Mouse (Mus musculus): ENCODE data around the gene Thsd4. TPM values are rescaled to one million over a fixed set of nuclear protein-coding genes. Genes with fewer than 3 reads are reported as not detected.

Thsd4 gene
- polyA plus RNA-seq, 1 experiment from 2014 or later, result 19.9 TPM

- Histone ChIP-seq H3K36me3 (ENCODE audit: insufficient read depth, low read length) (no peaks in the 10 kb centered on the region), H3K4me2 (ENCODE audit: low read length) (no peak overlapping the region), H3K9ac (ENCODE audit: low read depth, low read length) (no peak overlapping the region), H3K4me3 (replicated peaks; ENCODE audit: low read depth, low read length) (no peak overlapping the region), H3K27me3 (ENCODE audit: insufficient read depth, low read length) (no peaks in the 10 kb centered on the region), H3K9me3 (replicated peaks; ENCODE audit: low read length) (no peaks in the 10 kb centered on the region), H3K4me1 (replicated peaks; ENCODE audit: insufficient read depth, low read length) (no peaks in the 10 kb centered on the region), H3K27ac (no peak overlapping the region)
- 89% methylated on average over 6 of the region's 6 CpGs for WGBS
- no peak for DNase-seq (ENCODE audit: low spot score)
- TF ChIP-seq CTCF (IDR thresholded peaks at IDR 0.05; ENCODE audit: low read depth), result no peak
- ATAC-seq (replicated peaks; ENCODE audit: low FRiP score, low read depth), result no peak
Measured at GRCm38 (mm10) chr9:60106683-60107082, 415.2 kb downstream of the Thsd4 start.

- no peak for TF ChIP-seq CTCF (IDR thresholded peaks at IDR 0.05; ENCODE audit: low read depth)
- H3K4me3 ChIP-seq (replicated peaks; ENCODE audit: low read depth, low read length), result no peak overlapping the region
- DNase-seq (ENCODE audit: low spot score), result no peak
- H3K9me3 ChIP-seq (replicated peaks; ENCODE audit: low read length), result no peaks in the 10 kb centered on the region
- H3K4me2 ChIP-seq (ENCODE audit: low read length), result no peak overlapping the region
- no peak overlapping the region for H3K9ac ChIP-seq (ENCODE audit: low read depth, low read length)
- H3K4me1 ChIP-seq (replicated peaks; ENCODE audit: insufficient read depth, low read length), result no peaks in the 10 kb centered on the region
- H3K27me3 ChIP-seq (ENCODE audit: insufficient read depth, low read length), result no peaks in the 10 kb centered on the region
- no peak overlapping the region for H3K27ac ChIP-seq
- WGBS, result 35% methylated on average over 1 of the region's 1 CpGs
- no peak for ATAC-seq (replicated peaks; ENCODE audit: low FRiP score, low read depth)
- H3K36me3 ChIP-seq (ENCODE audit: insufficient read depth, low read length), result no peaks in the 10 kb centered on the region
Measured at GRCm38 (mm10) chr9:60106106-60106505, 415.7 kb downstream of the Thsd4 start.

DNA sequence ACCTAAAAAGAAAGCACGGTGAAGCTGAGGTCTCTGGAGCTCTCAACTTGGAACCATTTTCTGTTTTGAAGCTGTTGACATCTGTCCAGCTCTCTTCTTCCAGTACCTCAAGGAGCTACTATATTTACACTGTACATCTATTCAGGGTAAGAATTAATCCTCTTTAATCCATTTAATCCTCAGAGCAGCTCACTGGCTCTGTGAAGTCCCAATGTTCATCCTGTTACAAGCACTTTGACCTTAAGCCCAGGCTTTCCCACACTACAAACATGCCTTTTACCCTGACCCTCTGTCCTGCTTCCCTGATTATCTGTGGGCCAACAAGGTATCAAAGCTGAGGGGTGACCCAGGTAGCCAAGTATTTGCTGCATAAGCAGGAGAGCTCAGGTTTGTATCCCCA lies 427.6 kb downstream of the Thsd4 start:
- DNase-seq (ENCODE audit: low spot score), result no peak
- TF ChIP-seq CTCF (IDR thresholded peaks at IDR 0.05; ENCODE audit: low read depth), result no peak
- 60% methylated on average over 1 of the region's 1 CpGs for WGBS

GRCm38 (mm10) chr9:60092428-60092827 lies 429.4 kb downstream of the Thsd4 start:
- H3K27ac ChIP-seq, result no peak overlapping the region
- no peaks in the 10 kb centered on the region for H3K27me3 ChIP-seq (ENCODE audit: insufficient read depth, low read length)
- no peaks in the 10 kb centered on the region; the same call in 1 of the 2 replicates for H3K4me1 ChIP-seq (replicated peaks; ENCODE audit: insufficient read depth, low read length)
- no peak overlapping the region for H3K9ac ChIP-seq (ENCODE audit: low read depth, low read length)
- no peak overlapping the region for H3K4me3 ChIP-seq (replicated peaks; ENCODE audit: low read depth, low read length)
- H3K9me3 ChIP-seq (replicated peaks; ENCODE audit: low read length), result no peaks in the 10 kb centered on the region
- no peak for TF ChIP-seq CTCF (IDR thresholded peaks at IDR 0.05; ENCODE audit: low read depth)
- H3K36me3 ChIP-seq (ENCODE audit: insufficient read depth, low read length), result no peaks in the 10 kb centered on the region
- 49% methylated on average over 5 of the region's 5 CpGs for WGBS
- H3K4me2 ChIP-seq (ENCODE audit: low read length), result no peak overlapping the region
- ATAC-seq (replicated peaks; ENCODE audit: low FRiP score, low read depth), result no peak
- no peak for DNase-seq (ENCODE audit: low spot score)

More for the DNA sequence above, 427.6 kb downstream of the Thsd4 start:
- Histone ChIP-seq H3K4me2 (ENCODE audit: low read length) (no peak overlapping the region), H3K4me1 (replicated peaks; ENCODE audit: insufficient read depth, low read length) (no peaks in the 10 kb centered on the region; the same call in 1 of the 2 replicates), H3K9ac (ENCODE audit: low read depth, low read length) (no peak overlapping the region), H3K9me3 (replicated peaks; ENCODE audit: low read length) (no peaks in the 10 kb centered on the region), H3K4me3 (replicated peaks; ENCODE audit: low read depth, low read length) (no peak overlapping the region), H3K27ac (no peak overlapping the region), H3K36me3 (ENCODE audit: insufficient read depth, low read length) (no peaks in the 10 kb centered on the region), H3K27me3 (ENCODE audit: insufficient read depth, low read length) (no peaks in the 10 kb centered on the region)
- ATAC-seq (replicated peaks; ENCODE audit: low FRiP score, low read depth), result no peak

DNA sequence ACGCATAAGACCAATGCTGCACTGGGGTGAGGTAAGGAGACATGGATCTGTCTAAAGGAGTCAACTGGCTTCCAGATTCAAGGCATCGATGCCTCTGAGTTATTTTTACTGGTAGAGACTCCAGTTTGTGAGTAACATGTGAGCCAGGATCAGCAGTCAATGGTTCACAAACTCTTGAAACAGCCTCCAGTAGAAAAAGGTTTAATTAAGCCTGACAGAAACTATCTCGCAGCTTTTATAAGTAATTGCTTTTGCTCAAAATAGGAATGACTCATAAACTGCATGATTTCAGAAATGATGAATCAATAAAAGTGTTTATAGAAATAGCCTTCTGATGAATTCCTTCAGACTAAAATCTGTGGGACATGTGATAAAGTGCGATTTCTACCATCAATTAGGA lies 432.4 kb downstream of the Thsd4 start:
- 59% methylated on average over 4 of the region's 4 CpGs for WGBS
- Histone ChIP-seq H3K4me2 (ENCODE audit: low read length) (no peak overlapping the region), H3K27ac (no peak overlapping the region), H3K4me1 (replicated peaks; ENCODE audit: insufficient read depth, low read length) (no peaks in the 10 kb centered on the region; the same call in 1 of the 2 replicates), H3K9ac (ENCODE audit: low read depth, low read length) (no peak overlapping the region), H3K36me3 (ENCODE audit: insufficient read depth, low read length) (no peaks in the 10 kb centered on the region), H3K27me3 (ENCODE audit: insufficient read depth, low read length) (no peaks in the 10 kb centered on the region), H3K4me3 (replicated peaks; ENCODE audit: low read depth, low read length) (no peak overlapping the region), H3K9me3 (replicated peaks; ENCODE audit: low read length) (no peaks in the 10 kb centered on the region)
- ATAC-seq (replicated peaks; ENCODE audit: low FRiP score, low read depth) (no peak), DNase-seq (ENCODE audit: low spot score) (peak; percentile 28)
- TF ChIP-seq CTCF (IDR thresholded peaks at IDR 0.05; ENCODE audit: low read depth), result no peak

DNA sequence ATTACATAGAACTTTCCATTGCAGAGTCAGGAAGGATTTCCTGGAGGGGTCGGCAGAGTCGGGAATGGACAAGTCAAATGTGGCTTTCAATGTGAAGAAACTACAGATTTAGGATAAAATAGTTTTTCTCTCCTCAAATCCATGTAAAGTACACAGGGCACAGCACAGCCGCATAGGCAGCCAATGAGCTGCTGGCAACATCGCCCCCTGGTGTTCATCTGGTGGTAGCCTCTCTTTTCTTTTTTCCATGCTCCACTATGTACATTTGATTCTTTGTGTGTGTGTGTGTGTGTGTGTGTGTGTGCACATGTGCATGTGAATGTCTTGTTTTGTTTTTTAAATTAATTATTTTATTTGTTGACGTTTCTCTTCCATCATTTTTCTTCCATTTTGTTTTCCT lies 433.7 kb downstream of the Thsd4 start:
- H3K4me2 ChIP-seq (ENCODE audit: low read length), result no peak overlapping the region
- ATAC-seq (replicated peaks; ENCODE audit: low FRiP score, low read depth), result no peak

DNA sequence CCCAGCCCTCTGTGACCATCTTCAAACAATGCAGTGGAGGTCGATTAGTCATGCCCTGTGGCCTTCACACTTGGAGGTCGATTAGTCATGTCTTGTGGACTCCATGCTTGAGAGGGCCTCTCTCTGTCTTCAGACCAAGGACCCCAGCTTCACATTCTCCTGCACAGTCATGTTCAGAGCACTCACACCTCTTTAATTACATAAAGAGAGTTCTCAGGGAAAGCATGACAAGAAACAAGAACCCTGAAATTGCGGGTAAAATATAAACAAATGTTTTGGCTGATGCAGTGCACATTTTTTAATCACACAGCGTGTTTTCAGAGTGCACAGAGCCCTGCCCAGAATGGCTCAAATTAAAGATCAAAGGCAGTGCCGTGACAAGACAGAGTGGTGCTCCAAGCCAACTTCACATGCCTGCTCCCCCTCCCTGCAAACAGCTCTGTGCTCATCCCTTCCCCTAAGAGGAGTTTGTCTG lies 439.7 kb downstream of the Thsd4 start:
- DNase-seq (ENCODE audit: low spot score) (peak; percentile 74), ATAC-seq (replicated peaks; ENCODE audit: low FRiP score, low read depth) (peak; percentile 75)
- Histone ChIP-seq H3K4me3 (replicated peaks; ENCODE audit: low read depth, low read length) (no peak overlapping the region), H3K4me1 (replicated peaks; ENCODE audit: insufficient read depth, low read length) (peaks cover 4% of the 10 kb centered on the region), H3K36me3 (ENCODE audit: insufficient read depth, low read length) (no peaks in the 10 kb centered on the region), H3K9ac (ENCODE audit: low read depth, low read length) (no peak overlapping the region), H3K9me3 (replicated peaks; ENCODE audit: low read length) (no peaks in the 10 kb centered on the region), H3K27me3 (ENCODE audit: insufficient read depth, low read length) (no peaks in the 10 kb centered on the region), H3K4me2 (ENCODE audit: low read length) (no peak overlapping the region), H3K27ac (0 out of 2 replicates have a peak overlapping the region, but pooled peaks have one; percentile 5)
- WGBS, result 10% methylated on average over 5 of the region's 5 CpGs
- no peak for TF ChIP-seq CTCF (IDR thresholded peaks at IDR 0.05; ENCODE audit: low read depth)

More for the DNA sequence above, 433.7 kb downstream of the Thsd4 start:
- TF ChIP-seq CTCF (IDR thresholded peaks at IDR 0.05; ENCODE audit: low read depth), result peak; percentile 71
- H3K27me3 ChIP-seq (ENCODE audit: insufficient read depth, low read length), result no peaks in the 10 kb centered on the region
- no peaks in the 10 kb centered on the region for H3K9me3 ChIP-seq (replicated peaks; ENCODE audit: low read length)
- no peak overlapping the region for H3K9ac ChIP-seq (ENCODE audit: low read depth, low read length)
- H3K27ac ChIP-seq, result no peak overlapping the region
- no peak for DNase-seq (ENCODE audit: low spot score)
- no peaks in the 10 kb centered on the region for H3K36me3 ChIP-seq (ENCODE audit: insufficient read depth, low read length)
- H3K4me3 ChIP-seq (replicated peaks; ENCODE audit: low read depth, low read length), result no peak overlapping the region
- WGBS, result 61% methylated on average over 5 of the region's 5 CpGs
- H3K4me1 ChIP-seq (replicated peaks; ENCODE audit: insufficient read depth, low read length), result peaks cover 2% of the 10 kb centered on the region

Measured in kidney, postnatal 0 days (tissue).